Mouse (Mus musculus) midbrain, embryonic 16.5 days (tissue): ENCODE results near the gene Zdhhc18. TPM values are rescaled to one million over a fixed set of nuclear protein-coding genes. Genes with fewer than 3 reads are reported as not detected.

Experiments used
- ATAC-seq: fragments of 200-750 bp; cut with Nextera tagmentation; 2 replicates; pipeline ENCODE4 v1.8.0; 2017; ENCODE audit warnings: moderate TSS enrichment
- H3K27ac ChIP-seq: fragments of 300-500 bp; sonication (generic); 2 replicates; pipeline ENCODE4 v1.5.1; 2014; ENCODE audit warnings: mild to moderate bottlenecking, low read length, mixed read lengths
- H3K27me3 ChIP-seq: fragments of 300-500 bp; sonication (generic); 2 replicates; pipeline ENCODE4 v1.6.1; 2014; ENCODE audit warnings: low read depth, low read length, mixed read lengths; ENCODE audit not compliant: control insufficient read depth, insufficient read depth
- H3K36me3 ChIP-seq: fragments of 300-500 bp; sonication (generic); 2 replicates; pipeline ENCODE4 v1.6.1; 2014; ENCODE audit warnings: mild to moderate bottlenecking, low read length, moderate library complexity, mixed read lengths; ENCODE audit not compliant: control insufficient read depth, insufficient read depth
- H3K4me1 ChIP-seq: fragments of 300-500 bp; sonication (generic); 2 replicates; pipeline ENCODE4 v1.6.1; 2014; ENCODE audit warnings: mild to moderate bottlenecking, low read length, mixed read lengths; ENCODE audit not compliant: control insufficient read depth, insufficient read depth
- H3K4me2 ChIP-seq: fragments of 300-500 bp; sonication (generic); 2 replicates; pipeline ENCODE4 v1.6.1; 2014; ENCODE audit warnings: mild to moderate bottlenecking, low read length, mixed read lengths
- H3K4me3 ChIP-seq: fragments of 300-500 bp; sonication (generic); 2 replicates; pipeline ENCODE4 v1.5.1; 2014; ENCODE audit warnings: low read depth, mild to moderate bottlenecking, low read length, moderate library complexity, mixed read lengths
- H3K9ac ChIP-seq: fragments of 300-500 bp; sonication (generic); 2 replicates; pipeline ENCODE4 v1.6.1; 2014; ENCODE audit warnings: low read depth, low read length, mixed read lengths
- H3K9me3 ChIP-seq: fragments of 300-500 bp; sonication (generic); replicated peaks from 2 replicates; pipeline ENCODE4 v1.6.1; 2014; ENCODE audit warnings: mild to moderate bottlenecking, low read length, mixed read lengths; ENCODE audit not compliant: control insufficient read depth, poor library complexity, severe bottlenecking
- WGBS: fragments of 180-500 bp; shearing (Covaris S2); extraction: QIAGEN DNeasy Blood & Tissue Kit; methylation state at CpG from one replicate; pipeline ENCODE4 v1.1.7; 2014; 5-methylcytosine and 5-hydroxymethylcytosine counted together
- polyA plus RNA-seq: library from polyadenylated mRNA; unstranded; fragments of >200 nt; fragmentation: Nextera tagmentation; extraction: Ambion mirVana; gene quantifications from 2 replicates; pipeline ENCODE4 v1.2.1, GENCODE M21; 2015

The Zdhhc18 gene
- polyA plus RNA-seq, 1 experiment from 2014 or later, result 4.7 TPM

DNA sequence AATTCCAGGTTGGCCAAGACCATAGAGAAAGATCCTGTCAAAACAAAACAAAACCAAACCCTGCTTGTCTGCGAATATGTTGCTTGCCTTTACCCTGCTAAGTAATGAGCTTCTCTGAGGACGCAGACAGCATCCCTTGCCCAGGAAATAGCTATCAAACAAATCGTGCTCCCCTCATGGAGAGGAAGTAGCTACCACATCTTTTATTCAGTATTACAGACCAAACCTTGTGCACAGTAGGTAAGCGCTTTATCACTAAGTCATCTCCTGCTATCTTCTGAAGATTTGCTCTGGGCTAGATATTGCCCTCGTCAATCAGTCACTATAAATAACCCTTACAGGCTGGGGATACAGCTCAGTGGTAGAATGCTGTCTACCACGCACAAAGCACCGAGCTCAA, 20.8 kb downstream of the Zdhhc18 start:
- Histone ChIP-seq H3K9ac (no peak overlapping the region), H3K4me2 (no peak overlapping the region), H3K4me1 (peaks cover 22% of the 10 kb centered on the region), H3K9me3 (no peaks in the 10 kb centered on the region), H3K36me3 (peaks cover 6% of the 10 kb centered on the region; the same call in 1 of the 2 replicates), H3K27ac (no peak overlapping the region), H3K4me3 (no peak overlapping the region), H3K27me3 (no peaks in the 10 kb centered on the region)
- WGBS, result 85% methylated on average over 7 of the region's 7 CpGs
- ATAC-seq, result no peak

DNA sequence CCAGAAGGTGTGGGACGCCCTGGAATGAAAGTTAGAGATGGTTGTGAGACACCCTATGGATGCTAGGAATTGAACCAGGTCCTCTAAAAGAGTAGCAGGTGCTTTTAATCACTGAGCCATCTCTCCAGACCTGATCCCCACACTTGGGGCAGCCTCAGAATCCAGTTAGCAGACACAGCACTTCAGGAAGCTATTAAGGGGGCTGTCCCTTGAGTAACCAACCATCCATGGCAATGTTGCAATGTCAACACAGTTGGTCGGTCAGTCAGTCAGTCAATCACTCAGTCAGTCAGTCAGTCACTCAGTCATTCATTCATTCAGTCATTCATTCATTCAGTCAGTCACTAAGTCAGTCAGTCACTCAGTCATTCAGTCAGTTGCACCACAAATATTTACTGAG, 21.4 kb downstream of the Zdhhc18 start:
- ATAC-seq, result no peak
- H3K4me2 ChIP-seq, result no peak overlapping the region
- H3K9me3 ChIP-seq, result no peaks in the 10 kb centered on the region
- WGBS, result 88% methylated on average over 2 of the region's 2 CpGs
- H3K4me1 ChIP-seq, result peaks cover 19% of the 10 kb centered on the region
- peaks cover 6% of the 10 kb centered on the region; the same call in 1 of the 2 replicates for H3K36me3 ChIP-seq
- H3K9ac ChIP-seq, result no peak overlapping the region
- no peak overlapping the region for H3K27ac ChIP-seq
- H3K4me3 ChIP-seq, result no peak overlapping the region
- H3K27me3 ChIP-seq, result no peaks in the 10 kb centered on the region

DNA sequence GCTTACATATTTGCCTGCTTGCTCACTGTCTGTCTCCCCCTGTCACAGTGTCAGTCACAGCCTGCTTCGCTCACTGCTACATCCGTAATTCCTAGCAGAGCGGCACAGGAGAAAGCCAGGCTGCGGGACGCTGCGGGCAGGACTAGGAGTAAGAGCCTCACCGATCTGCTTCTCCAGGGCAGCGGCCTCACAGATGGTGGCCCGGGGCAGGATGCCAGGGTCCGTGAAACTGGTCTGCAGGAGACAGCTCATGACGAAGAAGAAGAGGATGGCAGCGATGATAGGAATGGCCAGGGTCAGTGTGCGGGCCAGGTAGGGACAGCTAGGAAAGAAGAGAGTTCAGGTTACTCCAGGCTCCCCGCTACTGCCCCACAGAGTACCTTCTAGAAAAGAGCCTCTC, 22.9 kb downstream of the Zdhhc18 start:
- Histone ChIP-seq H3K4me3 (no peak overlapping the region), H3K36me3 (peaks cover 6% of the 10 kb centered on the region; the same call in 1 of the 2 replicates), H3K4me1 (peaks cover 14% of the 10 kb centered on the region), H3K27ac (no peak overlapping the region), H3K27me3 (no peaks in the 10 kb centered on the region), H3K9me3 (no peaks in the 10 kb centered on the region), H3K9ac (no peak overlapping the region), H3K4me2 (no peak overlapping the region)
- ATAC-seq, result no peak
- 89% methylated on average over 14 of the region's 14 CpGs for WGBS

DNA sequence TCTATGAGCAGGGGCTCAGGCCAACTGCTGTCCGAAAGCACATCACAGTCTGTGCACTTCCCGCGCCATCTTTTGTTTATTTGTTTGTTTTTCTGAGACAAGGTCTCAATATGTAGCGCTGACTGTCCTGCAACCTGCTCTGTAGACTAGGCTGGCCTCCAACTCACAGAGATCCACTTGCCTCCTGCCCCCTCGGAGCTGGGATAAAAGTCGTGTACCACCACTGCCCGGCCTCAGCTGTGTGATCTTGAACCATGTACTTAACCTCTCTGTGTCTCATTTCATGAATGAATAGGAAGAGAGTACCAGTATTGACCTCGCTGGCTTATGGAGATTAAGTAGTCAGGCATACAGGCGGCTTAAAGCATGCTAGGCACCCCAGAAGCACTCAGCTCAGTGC, 23.3 kb downstream of the Zdhhc18 start:
- Histone ChIP-seq H3K9ac (no peak overlapping the region), H3K4me3 (no peak overlapping the region), H3K27ac (no peak overlapping the region), H3K36me3 (peaks cover 6% of the 10 kb centered on the region; the same call in 1 of the 2 replicates), H3K9me3 (no peaks in the 10 kb centered on the region), H3K27me3 (no peaks in the 10 kb centered on the region), H3K4me2 (no peak overlapping the region), H3K4me1 (peaks cover 10% of the 10 kb centered on the region)
- ATAC-seq, result no peak
- 81% methylated on average over 9 of the region's 9 CpGs for WGBS

GRCm38 (mm10) chr4:133626221-133626620, 23.7 kb downstream of the Zdhhc18 start:
- Histone ChIP-seq H3K4me1 (peaks cover 8% of the 10 kb centered on the region), H3K27ac (no peak overlapping the region), H3K36me3 (peaks cover 6% of the 10 kb centered on the region; the same call in 1 of the 2 replicates), H3K4me2 (no peak overlapping the region), H3K9me3 (no peaks in the 10 kb centered on the region), H3K27me3 (no peaks in the 10 kb centered on the region), H3K9ac (no peak overlapping the region), H3K4me3 (no peak overlapping the region)
- 37% methylated on average over 5 of the region's 5 CpGs for WGBS
- no peak for ATAC-seq

DNA sequence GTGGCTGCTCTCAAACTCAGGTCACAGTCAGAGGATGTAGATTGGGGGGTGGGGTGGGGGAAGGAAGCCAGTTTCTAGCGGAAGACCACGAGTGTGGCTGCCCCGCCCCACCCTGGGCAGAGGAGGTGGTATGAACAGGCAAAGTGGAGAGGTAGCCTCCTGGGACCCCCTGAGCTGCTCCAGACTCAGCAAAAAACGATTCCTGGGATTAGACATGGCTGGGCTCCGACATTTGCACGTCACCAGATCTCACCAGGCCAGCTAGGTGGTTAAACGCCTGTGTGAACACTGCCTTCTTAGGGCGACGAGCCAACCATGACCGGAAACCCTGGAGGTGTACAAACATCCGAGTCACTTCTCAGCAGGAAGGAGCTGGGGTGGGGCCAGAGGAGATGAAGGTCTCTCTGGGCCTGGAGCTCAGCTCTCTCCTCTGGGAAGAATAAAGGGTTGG, 24.3 kb downstream of the Zdhhc18 start:
- no peak for ATAC-seq
- 45% methylated on average over 11 of the region's 11 CpGs for whole genome bisulfite sequencing
- H3K27ac ChIP-seq, result no peak overlapping the region

DNA sequence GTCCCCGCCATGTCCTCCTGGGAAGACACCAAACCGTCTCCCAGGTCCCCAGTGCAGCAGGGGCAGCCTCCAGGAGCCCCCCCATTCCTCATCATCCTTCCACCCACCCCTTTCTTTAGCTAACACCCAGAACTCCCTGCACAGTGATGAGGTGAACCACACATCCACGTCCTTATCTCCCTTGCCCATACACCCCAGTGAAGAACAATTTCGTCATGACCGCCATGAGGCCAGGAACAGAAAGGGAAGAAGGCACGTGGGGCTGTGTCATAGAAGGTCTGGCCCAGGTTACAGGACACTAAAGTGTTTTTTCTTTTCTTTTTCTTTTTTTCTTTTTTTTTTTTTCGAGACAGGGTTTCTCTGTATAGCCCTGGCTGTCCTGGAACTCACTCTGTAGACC, 25.1 kb downstream of the Zdhhc18 start:
- no peak overlapping the region for H3K4me3 ChIP-seq
- H3K27me3 ChIP-seq, result no peaks in the 10 kb centered on the region
- 93% methylated on average over 7 of the region's 7 CpGs for WGBS
- no peaks in the 10 kb centered on the region for H3K9me3 ChIP-seq
- ATAC-seq, result no peak
- H3K4me2 ChIP-seq, result no peak overlapping the region
- H3K4me1 ChIP-seq, result no peaks in the 10 kb centered on the region
- H3K9ac ChIP-seq, result no peak overlapping the region
- H3K36me3 ChIP-seq, result peaks cover 6% of the 10 kb centered on the region; the same call in 1 of the 2 replicates
- no peak overlapping the region for H3K27ac ChIP-seq

More for the DNA sequence above, 24.3 kb downstream of the Zdhhc18 start:
- no peaks in the 10 kb centered on the region for H3K9me3 ChIP-seq
- no peak overlapping the region for H3K9ac ChIP-seq
- H3K4me2 ChIP-seq, result no peak overlapping the region
- peaks cover 6% of the 10 kb centered on the region; the same call in 1 of the 2 replicates for H3K36me3 ChIP-seq
- no peaks in the 10 kb centered on the region for H3K27me3 ChIP-seq
- H3K4me3 ChIP-seq, result no peak overlapping the region
- peaks cover 5% of the 10 kb centered on the region for H3K4me1 ChIP-seq

DNA sequence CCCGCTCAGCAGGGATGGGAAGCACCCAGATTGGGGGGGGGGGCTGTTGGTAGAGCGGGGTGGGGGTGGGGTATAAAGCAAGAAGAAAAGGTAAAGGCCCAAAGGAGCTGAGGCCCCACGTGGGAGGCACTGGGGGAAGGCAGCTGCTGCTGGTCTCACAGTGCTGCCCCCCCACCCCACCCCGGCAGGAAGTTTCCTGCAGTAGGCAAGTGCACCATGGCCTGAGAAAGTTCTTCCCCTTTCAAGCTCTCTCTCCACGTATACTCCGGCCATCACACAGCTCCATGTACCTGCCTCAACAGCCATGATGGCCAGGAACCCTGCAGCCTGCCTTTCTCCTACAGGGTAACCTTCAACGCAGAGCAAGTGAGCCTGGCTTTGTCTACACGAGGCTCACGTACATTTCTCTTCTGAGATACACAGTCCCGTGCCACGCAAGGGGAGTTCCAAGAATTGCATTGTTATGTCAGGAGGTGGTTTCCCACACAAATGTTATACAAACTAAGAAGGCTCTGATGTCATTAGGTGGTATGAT, 27.7 kb downstream of the Zdhhc18 start:
- H3K27ac ChIP-seq, result no peak overlapping the region
- no peaks in the 10 kb centered on the region for H3K4me1 ChIP-seq
- WGBS, result 87% methylated on average over 10 of the region's 11 CpGs
- H3K9me3 ChIP-seq, result no peaks in the 10 kb centered on the region
- H3K4me3 ChIP-seq, result no peak overlapping the region
- no peaks in the 10 kb centered on the region for H3K27me3 ChIP-seq
- H3K9ac ChIP-seq, result no peak overlapping the region
- no peak for ATAC-seq
- no peak overlapping the region for H3K4me2 ChIP-seq
- H3K36me3 ChIP-seq, result peaks cover 6% of the 10 kb centered on the region; the same call in 1 of the 2 replicates

GRCm38 (mm10) chr4:133620668-133621067, 29.3 kb downstream of the Zdhhc18 start:
- H3K27ac ChIP-seq, result no peak overlapping the region
- H3K4me1 ChIP-seq, result no peaks in the 10 kb centered on the region
- H3K4me3 ChIP-seq, result no peak overlapping the region
- H3K36me3 ChIP-seq, result peaks cover 2% of the 10 kb centered on the region; the same call in 1 of the 2 replicates
- no peak overlapping the region for H3K4me2 ChIP-seq
- no peaks in the 10 kb centered on the region for H3K27me3 ChIP-seq
- H3K9ac ChIP-seq, result no peak overlapping the region
- ATAC-seq, result no peak
- WGBS, result 93% methylated on average over 8 of the region's 8 CpGs
- H3K9me3 ChIP-seq, result no peaks in the 10 kb centered on the region
